ENCODE assay signal across 24 mouse cellular contexts in genomic region chr4:35031623-35032022, GRCm38 (mm10).
DNase-seq lines count a peak whose midpoint lies in the region; ATAC-seq and TF ChIP-seq lines count a peak whose summit lies in the region.
"Had no signal": no experiment of that assay in that cellular context is flagged by ENCODE, and none has a peak within 500 bp of the region (broad histone marks: within the 10 kb centered on the region; RNA-seq: fewer than 3 reads in every experiment).

No protein-coding gene starts in this region.

- H3K27me3 ChIP-seq in kidney, embryonic 15.5 days, result 0 out of 2 replicates have a peak, but pooled peaks cover 2% of the 10 kb centered on the region
- H3K27me3 ChIP-seq in lung, embryonic 15.5 days, result no peaks in the 10 kb centered on the region
- H3K27me3 ChIP-seq in lung, postnatal 0 days (replicated peaks; ENCODE audit: insufficient read depth, low read length), result no peaks in the 10 kb centered on the region
- H3K27me3 ChIP-seq: embryonic facial prominence, embryonic 15.5 days; forebrain, embryonic 13.5 days; hindbrain, embryonic 13.5 days; limb, embryonic 12.5 days; liver, embryonic 15.5 days had no signal

- no peak for TF ChIP-seq CTCF in lung, postnatal 0 days (IDR thresholded peaks at IDR 0.05)

- WGBS in kidney, embryonic 15.5 days, result 19% methylated on average over 3 of the region's 3 CpGs
- WGBS in lung, embryonic 15.5 days, result 4% methylated on average over 3 of the region's 3 CpGs
- WGBS in lung, postnatal 0 days, result 13% methylated on average over 3 of the region's 3 CpGs

- H3K4me2 ChIP-seq in kidney, embryonic 15.5 days, result no peak overlapping the region
- H3K4me2 ChIP-seq in lung, embryonic 15.5 days, result no peak overlapping the region
- H3K4me2 ChIP-seq in lung, postnatal 0 days (replicated peaks; ENCODE audit: low read depth, low read length), result no peak overlapping the region
- H3K4me2 ChIP-seq: embryonic facial prominence, embryonic 15.5 days; forebrain, embryonic 13.5 days; heart, embryonic 11.5 days; hindbrain, embryonic 13.5 days; limb, embryonic 12.5 days; liver, embryonic 15.5 days; midbrain, embryonic 11.5 days had no signal

- no peak overlapping the region for H3K9ac ChIP-seq in kidney, embryonic 15.5 days
- no peak overlapping the region for H3K9ac ChIP-seq in lung, embryonic 15.5 days
- no peak overlapping the region for H3K9ac ChIP-seq in lung, postnatal 0 days (replicated peaks; ENCODE audit: low read depth)
- H3K9ac ChIP-seq: embryonic facial prominence, embryonic 15.5 days; forebrain, embryonic 13.5 days; hindbrain, embryonic 13.5 days; limb, embryonic 12.5 days; liver, embryonic 15.5 days had no signal

- ATAC-seq in kidney, embryonic 15.5 days (replicated peaks; ENCODE audit: low FRiP score), result 0 out of 2 replicates have a peak, but pooled peaks have one; percentile 12
- peak; percentile 55; the same call in 1 of the 2 replicates for ATAC-seq in lung, embryonic 15.5 days (ENCODE audit: borderline replicate concordance, extremely low read depth, low FRiP score, low TSS enrichment)
- ATAC-seq in lung, postnatal 0 days, result 0 out of 2 replicates have a peak, but pooled peaks have one; percentile 25
- ATAC-seq: activated CD4-positive, CD25-positive, alpha-beta regulatory T cell, adult 4 months; forebrain, embryonic 13.5 days; intestine, embryonic 16.5 days; midbrain, embryonic 16.5 days had no signal

- DNase-seq in kidney, adult 11 months, result no peak
- DNase-seq in lung, postnatal 10 days, result no peak
- DNase-seq in lung, postnatal 0 days (ENCODE audit: low spot score), result no peak
- no peak for DNase-seq in adipocyte (ENCODE audit: low spot score)
- no peak for DNase-seq in left cerebral cortex, adult 11 months (ENCODE audit: low spot score)
- DNase-seq: B cell, adult 2 months; gastrocnemius, postnatal 10 days; heart, postnatal 4 days; kidney, postnatal 14 days; right cerebral cortex, postnatal 25 days; thymus, postnatal 14 days had no signal

- TF ChIP-seq EP300 in lung, postnatal 0 days (IDR thresholded peaks at IDR 0.05), result no peak

- no peaks in the 10 kb centered on the region for H3K9me3 ChIP-seq in kidney, embryonic 15.5 days (replicated peaks)
- H3K9me3 ChIP-seq in lung, embryonic 15.5 days, result no peaks in the 10 kb centered on the region
- no peaks in the 10 kb centered on the region for H3K9me3 ChIP-seq in lung, postnatal 0 days (ENCODE audit: low read length)
- H3K9me3 ChIP-seq: embryonic facial prominence, embryonic 15.5 days; forebrain, embryonic 13.5 days; hindbrain, embryonic 13.5 days; liver, embryonic 15.5 days had no signal

- H3K4me3 ChIP-seq in kidney, embryonic 15.5 days (replicated peaks), result no peak overlapping the region
- H3K4me3 ChIP-seq in lung, embryonic 15.5 days, result no peak overlapping the region
- H3K4me3 ChIP-seq in lung, postnatal 0 days (ENCODE audit: low read depth, low read length), result no peak overlapping the region
- H3K4me3 ChIP-seq: embryonic facial prominence, embryonic 15.5 days; forebrain, embryonic 13.5 days; hindbrain, embryonic 13.5 days; left cerebral cortex, adult 2 months; limb, embryonic 12.5 days; liver, embryonic 15.5 days had no signal

- no peak overlapping the region for H3K27ac ChIP-seq in kidney, embryonic 15.5 days
- H3K27ac ChIP-seq in lung, embryonic 15.5 days, result no peak overlapping the region
- no peak overlapping the region for H3K27ac ChIP-seq in lung, postnatal 0 days (ENCODE audit: low read length)
- H3K27ac ChIP-seq: embryonic facial prominence, embryonic 15.5 days; forebrain, embryonic 13.5 days; hindbrain, embryonic 13.5 days; left cerebral cortex, adult 2 months; limb, embryonic 12.5 days; liver, embryonic 15.5 days had no signal

- H3K4me1 ChIP-seq in kidney, embryonic 15.5 days, result peaks cover 15% of the 10 kb centered on the region
- peaks cover 21% of the 10 kb centered on the region for H3K4me1 ChIP-seq in lung, embryonic 15.5 days
- peaks cover 5% of the 10 kb centered on the region; the same call in 1 of the 2 replicates for H3K4me1 ChIP-seq in lung, postnatal 0 days (ENCODE audit: insufficient read depth, low read depth, low read length)
- H3K4me1 ChIP-seq: forebrain, embryonic 13.5 days; hindbrain, embryonic 13.5 days had no signal

- no peaks in the 10 kb centered on the region for H3K36me3 ChIP-seq in kidney, embryonic 15.5 days
- no peaks in the 10 kb centered on the region for H3K36me3 ChIP-seq in lung, embryonic 15.5 days
- no peaks in the 10 kb centered on the region for H3K36me3 ChIP-seq in lung, postnatal 0 days (ENCODE audit: insufficient read depth, low read length)
- H3K36me3 ChIP-seq: embryonic facial prominence, embryonic 15.5 days; hindbrain, embryonic 13.5 days; limb, embryonic 12.5 days; liver, embryonic 15.5 days had no signal
